Mouse (Mus musculus) T-helper 1 cell (primary cell): ENCODE results near the gene Fam169b.

Source experiments
- in situ Hi-C: fragments of 300-600 bp; cut with MboI, MseI; formaldehyde crosslinking; loops from one replicate; pipeline ENCODE4 v1.15.1; 2025; ENCODE audit warnings: high pct_unique_total_duplicates

The Fam169b gene

DNA sequence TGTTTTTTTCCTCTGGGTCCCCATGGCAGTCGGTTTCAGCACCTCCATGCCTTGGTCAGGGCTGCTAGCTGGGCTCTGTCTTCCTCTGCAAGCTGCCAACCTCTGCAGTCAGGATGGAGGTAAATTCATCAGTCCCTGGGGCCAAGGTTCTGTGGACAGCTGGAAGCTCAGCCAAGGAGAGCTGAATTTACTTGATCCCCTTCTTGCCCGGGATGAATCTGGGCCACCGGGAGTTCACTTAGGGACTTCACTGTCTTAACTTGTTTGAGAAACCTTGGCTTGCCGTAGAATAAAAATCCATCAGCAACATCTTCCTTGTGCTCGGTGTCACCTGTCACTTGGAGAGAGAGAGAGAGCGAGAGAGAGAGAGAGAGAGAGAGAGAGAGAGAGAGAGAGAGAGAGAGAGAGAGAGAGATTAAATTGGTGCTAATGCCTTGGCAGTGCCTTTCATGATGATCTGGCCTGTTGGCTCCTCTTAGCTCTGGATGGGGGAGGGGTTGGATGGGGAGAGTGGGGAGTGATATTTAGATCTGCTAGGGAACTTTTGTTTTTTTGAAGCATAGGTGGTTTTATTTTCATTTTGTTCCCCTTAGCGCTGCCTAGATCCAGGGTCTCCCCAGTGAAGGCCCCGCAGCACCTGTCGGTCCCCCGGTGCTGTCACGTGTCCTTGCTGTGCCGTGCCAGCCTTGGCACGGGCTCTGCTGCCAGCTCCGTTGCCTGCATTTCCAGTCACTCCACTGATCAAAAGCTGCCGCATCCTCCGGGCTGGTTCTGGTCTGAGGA is 44.6 kb downstream of the Fam169b start:
- in situ Hi-C loops = no loop called here

DNA sequence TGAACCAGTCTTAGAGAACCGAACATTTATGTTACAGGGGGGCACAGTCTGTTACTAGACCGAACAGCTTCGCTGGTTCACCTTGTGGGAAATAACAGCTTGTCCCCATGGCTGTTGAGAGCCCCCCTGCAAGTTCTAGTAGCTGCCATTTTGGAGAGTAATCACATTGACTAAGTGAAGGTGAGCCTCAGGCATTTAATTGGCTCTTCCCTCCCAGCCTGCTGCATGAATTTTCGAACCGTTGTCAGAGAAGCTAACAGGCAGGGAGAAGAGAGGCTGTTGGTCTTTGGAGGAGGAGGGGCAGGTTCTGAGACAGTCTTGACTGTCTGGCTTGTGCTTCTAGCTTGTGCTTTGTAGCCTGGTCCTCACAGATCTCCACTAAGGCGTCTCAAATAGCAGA is 45.3 kb downstream of the Fam169b start:
- in situ Hi-C loops = no loop called here

DNA sequence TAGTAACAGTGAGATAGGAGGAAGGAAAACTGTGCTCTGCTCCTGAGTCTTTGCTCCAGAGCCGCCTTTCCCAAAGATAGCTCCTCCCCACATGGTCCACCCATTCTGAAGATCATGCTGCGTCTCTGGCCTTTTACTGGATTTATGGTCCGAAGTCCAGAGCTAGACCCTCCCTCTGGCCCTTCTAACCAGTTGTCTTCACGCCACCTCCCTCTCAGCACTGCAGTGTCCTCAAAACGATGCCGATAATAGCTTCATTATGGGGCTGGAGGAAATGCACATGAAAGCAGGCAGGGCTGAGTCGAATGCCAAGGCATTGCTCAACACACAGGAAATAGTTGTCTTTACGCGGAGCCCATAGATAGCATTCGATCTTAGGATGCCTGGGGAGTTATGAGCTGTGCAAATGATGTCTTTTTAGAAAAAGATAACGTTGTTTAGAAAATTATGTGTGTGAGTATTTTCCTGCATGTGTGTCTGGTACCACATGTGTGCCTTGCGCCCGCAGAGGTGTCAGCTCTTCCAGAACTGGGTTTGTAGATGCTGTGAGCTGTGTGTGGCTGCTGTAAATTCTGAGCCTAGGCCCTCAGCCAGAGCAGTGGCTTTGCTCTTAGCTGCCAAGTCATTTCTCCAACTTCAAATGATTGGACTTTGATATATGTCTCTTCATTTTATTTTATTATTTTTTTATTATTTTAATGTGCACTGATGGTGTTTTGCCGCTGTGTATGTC is 46.6 kb downstream of the Fam169b start:
- in situ Hi-C loops = no loop called here

DNA sequence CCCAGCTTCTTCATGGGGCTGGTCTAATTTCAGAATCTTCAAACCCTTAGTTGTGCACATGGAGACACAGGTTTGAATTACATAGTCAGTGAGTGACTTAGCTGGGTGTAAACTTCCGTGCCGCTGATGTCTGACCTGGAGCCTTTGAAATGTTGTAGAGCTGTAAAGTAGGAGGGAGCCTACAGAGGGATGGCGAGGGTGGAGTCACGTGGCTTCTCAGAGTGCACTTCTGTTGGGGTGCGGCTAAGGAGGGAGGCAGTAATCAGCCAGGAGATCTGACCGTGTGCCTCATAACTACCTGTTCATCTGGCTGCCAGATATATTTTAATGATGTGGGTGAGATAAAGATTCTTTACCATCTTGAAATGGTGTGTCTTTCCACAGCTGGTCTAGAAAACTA is 49.4 kb downstream of the Fam169b start:
- in situ Hi-C loops = no loop called here

DNA sequence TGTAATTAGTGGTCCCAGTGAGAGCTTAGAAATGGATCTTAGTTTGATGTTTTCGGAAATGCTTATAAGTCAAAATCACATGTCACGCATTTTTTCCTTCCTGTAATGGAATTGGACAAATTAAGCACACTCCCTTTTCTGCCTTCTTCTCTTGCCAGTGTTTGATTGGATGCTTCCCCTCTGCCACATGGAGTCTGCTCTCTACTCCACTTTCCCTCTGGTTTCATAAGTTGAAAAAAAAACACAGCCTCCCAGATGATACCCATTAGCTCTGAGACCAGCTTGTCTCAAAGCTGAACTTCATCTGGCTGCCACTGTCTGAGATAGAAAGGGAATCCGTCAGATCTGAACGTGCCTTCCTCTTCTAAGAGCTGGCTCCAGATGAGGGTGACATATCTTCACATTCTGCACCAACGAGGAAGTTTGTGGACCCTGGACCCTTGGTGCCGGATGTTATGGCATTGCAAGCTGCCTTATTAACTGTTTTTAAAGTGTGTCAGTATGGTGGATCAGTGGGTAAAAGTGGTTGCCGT is 52.6 kb downstream of the Fam169b start:
- in situ Hi-C loops = no loop called here

DNA sequence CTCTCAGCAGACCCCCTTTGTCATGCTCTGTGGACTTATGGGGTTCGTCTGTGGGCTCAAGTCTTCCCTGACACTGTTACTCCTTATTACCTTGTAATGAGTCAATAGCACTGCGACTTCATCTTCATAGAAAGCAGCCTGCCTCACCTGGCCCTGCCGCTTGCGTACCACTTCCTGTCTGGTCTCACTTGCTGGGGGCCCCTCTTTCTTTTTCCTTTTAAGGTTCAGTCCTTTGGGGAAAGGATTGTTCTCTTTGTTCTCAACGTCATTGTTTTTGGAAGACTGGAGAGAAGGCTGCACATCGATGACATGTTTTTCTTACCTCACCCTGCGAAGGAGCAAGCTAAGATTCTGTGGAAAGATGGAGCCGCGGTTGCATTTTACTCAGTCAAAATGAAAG is 55.4 kb downstream of the Fam169b start:
- in situ Hi-C loops = no loop called here

DNA sequence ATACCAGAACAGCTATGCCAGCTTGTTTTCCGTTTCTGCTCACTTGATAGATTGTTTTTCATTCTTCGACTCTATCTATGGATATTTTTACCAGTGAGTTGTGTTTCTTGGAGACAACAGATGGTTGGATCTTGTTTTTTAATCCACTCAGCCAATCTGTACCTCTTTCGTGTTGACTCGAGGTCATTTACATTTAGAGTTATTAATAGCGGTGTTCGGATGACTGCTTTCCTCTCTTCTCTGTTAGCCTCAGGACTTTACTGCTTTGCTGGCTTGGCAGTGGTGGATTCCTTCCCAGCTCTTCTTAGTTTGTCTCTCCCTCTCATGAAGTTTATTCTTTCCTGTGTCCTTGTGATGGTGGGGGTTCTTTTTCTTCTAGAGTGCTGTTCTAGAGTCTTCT is 59.2 kb downstream of the Fam169b start:
- in situ Hi-C loops = no loop called here

DNA sequence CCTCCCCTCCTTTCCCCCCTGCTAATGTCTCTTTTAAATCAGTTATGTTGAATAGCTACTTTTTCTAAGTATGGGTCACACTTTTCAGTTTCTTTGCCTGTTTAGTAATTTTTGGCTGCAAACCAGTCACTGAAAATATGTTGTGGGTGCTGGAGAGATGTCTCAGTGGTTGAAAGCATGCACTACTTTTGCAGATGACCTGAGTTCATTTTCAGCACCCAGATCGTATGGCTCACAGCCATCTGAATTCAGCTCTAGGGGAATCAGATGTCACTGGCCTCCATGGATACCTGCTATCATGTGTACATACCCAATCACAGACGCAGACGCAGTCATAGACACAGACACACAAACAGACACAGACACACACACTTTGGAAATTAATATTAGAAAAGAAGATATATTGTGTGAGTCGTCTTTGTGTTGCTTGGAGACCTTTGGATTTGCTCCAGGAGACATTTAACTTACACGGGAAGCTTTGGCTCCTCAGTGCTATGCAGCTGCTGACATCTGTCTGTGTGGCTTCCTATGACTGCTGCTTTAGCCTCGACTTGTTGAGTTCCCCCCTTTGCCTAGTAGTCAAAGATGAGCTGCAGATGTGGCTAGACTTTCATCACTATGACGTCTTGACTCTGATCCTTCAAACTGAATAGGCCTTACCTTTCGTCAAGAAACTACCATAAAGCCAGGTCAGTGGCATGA is 63.6 kb downstream of the Fam169b start:
- in situ Hi-C loops = no loop called here

DNA sequence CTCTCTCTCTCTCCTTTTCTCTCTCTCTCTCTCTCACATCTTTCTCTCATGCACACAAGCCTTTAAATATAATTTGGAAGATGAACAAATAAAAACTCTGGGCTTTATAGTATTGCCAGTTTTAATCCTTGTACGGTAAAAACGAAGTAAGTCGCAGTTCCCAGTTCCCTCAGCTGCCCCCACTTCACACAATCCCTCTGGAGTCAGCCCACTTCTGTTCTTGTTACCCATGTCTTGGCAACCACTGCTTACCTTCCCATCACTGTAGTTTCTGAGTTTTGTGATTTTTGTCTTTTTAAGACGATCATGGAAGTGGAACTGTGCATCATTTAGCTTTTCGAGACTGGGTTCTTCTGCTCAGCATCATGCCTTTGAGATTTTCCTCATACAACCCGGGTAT is 65.0 kb downstream of the Fam169b start:
- in situ Hi-C loops = no loop called here

DNA sequence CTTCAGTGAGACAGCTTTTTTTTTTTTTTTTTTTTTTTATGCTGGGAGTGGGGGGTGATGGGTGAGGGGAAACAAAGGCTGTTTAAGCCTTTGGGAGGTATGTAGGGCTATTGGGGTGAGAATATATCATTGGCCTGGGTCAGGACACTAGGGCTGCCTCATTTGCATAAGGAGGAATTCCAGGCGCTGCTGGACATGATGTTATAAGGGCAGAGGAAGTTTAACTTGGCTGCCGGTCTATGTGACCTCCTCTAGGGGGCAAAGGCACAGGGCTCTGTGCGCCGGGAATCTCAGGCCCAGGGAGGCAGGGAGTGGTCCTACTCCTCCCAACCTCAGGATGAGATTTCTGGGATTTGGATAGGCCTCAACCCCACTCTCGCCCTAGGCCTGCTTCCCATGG is 70.9 kb downstream of the Fam169b start:
- in situ Hi-C loops = loop anchor here (5.0 kb wide), 1 partner anchor 552 kb away; no protein-coding TSS in a partner anchor

DNA sequence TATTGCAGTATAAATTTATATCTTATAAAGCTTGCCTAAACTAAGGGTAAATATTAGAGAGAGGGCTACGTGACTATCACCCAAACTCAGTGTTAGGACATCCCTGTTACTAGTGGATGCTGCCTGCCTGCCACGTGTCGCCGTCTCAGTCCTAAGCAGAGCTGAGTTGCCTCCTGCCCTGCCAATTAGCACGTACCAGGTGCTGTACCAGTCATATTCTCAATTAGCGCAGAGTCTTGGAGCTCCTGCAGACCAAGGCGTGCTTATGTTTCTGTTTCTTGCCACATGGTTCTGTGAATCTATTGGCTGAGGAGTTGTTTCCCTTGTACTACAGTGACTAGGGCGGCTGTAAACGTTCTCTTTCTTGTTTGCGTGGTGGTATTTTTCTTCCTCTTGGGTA is 72.3 kb downstream of the Fam169b start:
- in situ Hi-C loops = no loop called here

DNA sequence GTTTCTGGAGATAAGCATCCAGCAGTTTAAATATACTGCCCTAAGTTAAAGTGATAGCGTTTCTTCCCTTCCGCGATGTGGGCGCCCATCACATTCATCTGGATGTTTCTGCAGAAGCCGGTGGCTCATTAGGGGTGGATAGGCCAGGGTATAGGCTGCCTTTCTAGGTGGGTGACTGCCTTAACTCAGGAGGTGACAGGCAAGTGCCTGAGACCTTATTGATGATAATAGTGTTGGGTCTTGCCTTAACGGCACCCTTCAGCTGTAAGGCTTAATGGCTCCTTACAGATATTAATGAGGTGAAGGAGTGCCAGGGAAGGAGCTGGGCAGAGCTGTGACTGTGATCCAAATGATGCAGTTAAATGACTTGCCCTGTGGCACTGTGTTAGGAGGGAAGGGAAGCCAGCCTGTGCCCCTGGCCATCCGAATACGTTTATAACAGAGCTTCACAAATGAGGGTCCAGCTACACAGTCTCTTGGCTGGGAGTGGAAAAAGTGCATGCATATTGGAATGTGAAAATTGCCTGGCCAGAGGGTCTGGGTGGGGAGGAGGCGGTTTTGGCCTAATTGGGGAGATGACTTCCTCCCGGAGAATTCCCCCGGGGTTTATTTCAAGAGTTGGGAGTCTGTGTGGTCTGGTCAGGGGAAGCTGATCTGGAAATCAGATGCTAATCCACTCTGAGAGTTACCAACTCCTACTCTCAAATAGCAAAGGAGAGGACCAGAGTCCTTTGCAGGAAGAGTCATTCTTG is 81.9 kb downstream of the Fam169b start:
- in situ Hi-C loops = no loop called here

DNA sequence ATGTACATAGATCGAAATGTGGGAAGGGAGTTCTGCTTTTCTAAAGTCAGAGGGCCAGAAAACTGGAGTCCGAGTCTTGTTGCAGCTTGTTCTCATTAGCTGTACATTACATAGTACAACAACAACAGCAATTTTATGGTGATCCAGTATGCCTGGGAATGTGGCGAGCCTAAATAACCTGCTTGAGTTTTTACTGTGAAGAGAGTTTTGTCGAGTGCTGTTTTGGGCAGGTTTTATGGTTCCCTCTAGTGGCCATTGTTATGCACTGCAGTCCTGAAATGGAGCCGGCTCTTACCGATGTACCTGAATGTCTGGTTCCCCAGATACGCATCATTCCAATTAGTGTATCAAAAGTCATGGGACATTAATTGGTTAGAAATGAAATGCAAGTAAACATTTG is 83.8 kb downstream of the Fam169b start:
- in situ Hi-C loops = no loop called here

DNA sequence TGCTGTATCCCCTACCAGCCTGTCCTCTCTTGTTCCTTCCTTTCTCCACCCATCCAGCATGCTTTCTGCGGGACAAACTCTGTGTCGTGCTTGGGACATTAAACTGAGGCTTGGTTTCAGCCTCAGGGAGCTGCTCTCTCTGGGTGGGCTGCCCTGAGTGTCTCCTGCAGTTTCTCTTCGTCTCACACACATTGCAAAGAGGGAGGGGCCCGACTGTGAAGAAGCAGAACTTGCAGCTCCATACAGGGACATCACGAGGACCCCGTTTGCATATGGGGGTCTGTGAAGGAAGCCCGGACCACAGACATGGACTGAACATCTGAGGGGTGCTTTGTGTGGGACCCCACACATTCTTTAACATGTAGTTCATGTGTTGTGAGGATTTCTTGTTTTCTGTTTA is 89.0 kb downstream of the Fam169b start:
- in situ Hi-C loops = no loop called here

DNA sequence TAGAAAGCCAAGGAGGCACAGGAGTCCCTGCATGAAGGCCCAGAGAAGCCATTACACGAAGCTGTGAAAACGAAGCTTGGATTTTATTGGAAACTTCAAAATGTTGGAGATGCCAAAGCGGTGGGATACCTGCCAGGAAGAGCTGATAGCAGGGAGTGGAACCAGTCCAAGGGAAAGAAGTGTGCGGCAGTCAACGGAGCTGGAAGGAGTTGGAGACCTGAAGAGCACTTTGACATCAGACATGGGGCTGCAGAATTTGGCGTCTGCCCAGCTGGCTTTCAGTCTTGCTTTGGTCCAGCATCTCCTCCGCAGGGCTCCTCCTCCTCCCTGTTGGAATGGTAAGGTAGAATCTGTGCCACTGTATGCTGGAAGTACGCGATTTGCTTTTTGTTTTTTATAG is 92.1 kb downstream of the Fam169b start:
- in situ Hi-C loops = no loop called here

DNA sequence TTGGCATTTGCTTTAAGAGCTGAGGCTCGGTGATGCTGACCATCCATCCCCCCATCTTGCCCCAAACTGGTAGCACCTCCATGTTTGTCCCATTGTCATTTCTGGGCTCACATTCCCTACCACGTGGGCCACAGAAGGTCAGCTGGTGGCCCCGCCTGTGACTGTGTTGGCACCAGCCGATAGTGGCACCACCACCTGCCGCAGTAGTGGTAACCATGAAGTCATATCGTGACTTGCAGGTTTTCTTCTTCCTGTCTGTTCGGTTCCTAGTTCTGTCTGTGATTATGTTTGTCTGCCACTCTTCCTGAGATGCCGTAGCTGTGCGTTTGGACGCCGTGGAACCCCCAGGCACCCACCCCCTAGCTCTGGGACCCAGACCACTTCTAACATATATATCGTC is 95.3 kb downstream of the Fam169b start:
- in situ Hi-C loops = no loop called here

DNA sequence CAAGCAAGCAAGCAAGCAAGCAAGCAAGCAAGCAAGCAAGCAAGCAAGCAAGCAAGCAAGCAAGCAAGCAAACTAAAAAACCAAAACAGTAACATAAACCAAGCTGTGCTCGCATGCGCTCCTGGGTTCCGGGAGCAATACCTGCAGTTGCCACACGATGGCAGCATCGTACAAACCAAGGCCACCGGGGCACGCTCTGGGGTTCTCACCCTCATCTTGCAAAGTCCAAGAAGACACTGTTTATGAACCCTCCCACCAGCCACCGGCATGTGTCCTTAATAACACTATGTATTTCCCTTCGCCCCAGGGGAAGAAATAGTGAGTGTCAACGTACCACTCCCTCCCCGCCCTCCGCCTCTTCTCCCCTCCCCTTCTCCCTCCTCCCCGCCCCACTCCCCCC is 96.1 kb downstream of the Fam169b start:
- in situ Hi-C loops = loop anchor here (10.0 kb wide), 1 partner anchor 215 kb away; no protein-coding TSS in a partner anchor

DNA sequence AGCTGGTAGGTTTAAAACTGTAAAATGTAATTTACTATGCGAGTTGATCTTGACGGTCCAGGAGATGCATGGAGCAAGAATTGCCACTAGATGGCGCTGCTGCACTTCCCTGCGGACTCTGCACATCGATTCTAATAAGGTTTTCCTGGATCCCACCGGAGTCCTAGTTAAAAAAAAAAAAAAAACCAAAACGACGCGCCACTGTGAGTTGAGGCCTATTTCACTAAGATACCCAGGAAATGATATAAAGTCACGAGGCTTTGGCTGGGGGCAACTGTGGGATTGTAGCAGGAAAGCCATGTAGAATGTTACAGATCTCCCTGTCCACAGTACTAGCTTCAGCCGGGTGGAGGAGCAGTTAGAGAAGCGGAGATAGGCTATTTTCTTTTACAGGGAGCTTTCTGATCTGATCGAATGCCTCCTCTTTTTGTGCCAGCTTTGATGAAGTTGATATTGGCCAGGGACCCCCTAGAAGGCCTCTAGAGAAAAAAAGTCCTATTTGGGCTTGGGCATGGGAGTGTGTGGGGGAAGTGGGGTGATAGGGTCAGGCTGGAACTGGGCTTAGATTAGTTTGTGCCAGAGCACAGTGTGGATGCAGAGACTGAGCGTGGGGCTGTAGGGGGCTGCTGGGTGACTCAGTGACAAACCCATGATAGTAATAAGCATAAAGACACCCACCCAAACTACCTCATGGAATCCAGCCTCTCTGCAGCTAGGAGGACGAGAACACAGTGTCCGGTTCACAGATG is 100.6 kb downstream of the Fam169b start:
- in situ Hi-C loops = loop anchor here (10.0 kb wide), 1 partner anchor 211 kb away; no protein-coding TSS in a partner anchor

DNA sequence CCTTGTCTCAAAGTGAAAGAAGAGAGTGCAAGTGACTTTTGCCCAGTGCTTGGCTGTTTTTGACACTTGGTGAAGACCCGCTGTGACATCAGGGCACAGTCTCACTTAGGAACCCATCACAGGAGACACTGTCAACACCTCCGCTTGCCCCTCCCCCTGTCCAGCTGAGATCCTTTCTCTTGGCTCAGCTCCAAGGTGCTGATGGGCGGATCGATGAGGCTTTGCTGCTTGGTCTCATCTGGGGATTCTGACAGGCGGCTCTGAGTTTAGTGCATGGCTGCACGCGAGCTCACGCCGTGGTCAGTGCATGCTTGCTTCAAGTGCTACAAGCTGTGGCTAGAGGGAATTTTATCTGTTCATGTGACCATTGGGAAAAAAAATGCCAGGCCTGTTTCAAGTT is 108.5 kb downstream of the Fam169b start:
- in situ Hi-C loops = loop anchor here (5.0 kb wide), 2 partner anchors 95 to 435 kb away; no protein-coding TSS in a partner anchor

DNA sequence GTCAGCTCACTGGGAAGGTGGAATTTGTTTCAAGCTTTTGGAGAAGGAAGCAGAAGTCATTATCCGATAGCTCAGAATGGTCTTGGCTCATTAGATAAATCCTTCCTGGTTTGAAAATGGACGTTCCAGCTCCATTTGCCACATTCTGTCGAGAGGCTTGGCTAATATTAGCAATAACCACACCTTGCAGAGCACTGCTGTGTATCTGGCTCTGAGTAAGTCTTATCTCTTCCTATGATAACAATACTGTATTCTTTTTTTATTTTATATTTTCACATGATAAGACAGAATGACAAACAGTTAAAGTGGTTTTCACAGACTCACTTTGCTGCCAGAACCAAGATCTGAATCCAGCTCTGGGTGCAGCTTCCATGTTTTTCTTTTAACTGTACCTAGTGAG is 113.1 kb downstream of the Fam169b start:
- in situ Hi-C loops = no loop called here
